Mouse (Mus musculus) MEL (cell line): Measurements from ENCODE around the gene Prex1.

Experiments used
- BHLHE40 ChIP-seq: IDR thresholded peaks from 2 replicates; pipeline ENCODE4 v1.6.1; 2012; ENCODE audit warnings: low read depth, mild to moderate bottlenecking, inconsistent platforms, low read length, improper control_type of control experiment, borderline replicate concordance
- GATA1 ChIP-seq: IDR thresholded peaks from 2 replicates; pipeline ENCODE4 v1.6.1; 2011; ENCODE audit warnings: low read depth, low read length, improper control_type of control experiment
- POLR2A ChIP-seq, 2 experiments: IDR thresholded peaks; 2 replicates each; pipeline ENCODE4 v1.6.1; 2011 to 2012; ENCODE audit warnings: low read length in 2 of 2, mild to moderate bottlenecking in 2 of 2, control low read depth in 1 of 2, improper control_type of control experiment in 1 of 2, low read depth in 1 of 2, moderate library complexity in 1 of 2; ENCODE audit not compliant: control insufficient read depth in 1 of 2, insufficient read depth in 1 of 2, poor library complexity in 1 of 2
- RAD21 ChIP-seq: IDR thresholded peaks from 2 replicates; pipeline ENCODE4 v1.6.1; 2011; ENCODE audit warnings: mild to moderate bottlenecking, low read depth, low read length, improper control_type of control experiment
- TBP ChIP-seq: IDR thresholded peaks from 2 replicates; pipeline ENCODE4 v1.8.0; 2011; ENCODE audit warnings: low read depth, low read length, improper control_type of control experiment

- TF ChIP-seq TBP = no peak
- no peak for TF ChIP-seq BHLHE40
- no peak for TF ChIP-seq GATA1
- no peak for TF ChIP-seq RAD21
- no peak for TF ChIP-seq POLR2A (IDR thresholded peaks at IDR 0.05; ENCODE audit: control insufficient read depth in 1 of 2, insufficient read depth in 1 of 2, low read depth in 1 of 2, low read length in 2 of 2, poor library complexity in 1 of 2)
Observed at GRCm38 (mm10) chr2:166615338-166616075, 98.1 kb downstream of the Prex1 start.
